Comparison of ENCODE assay signal across 17 mouse cellular contexts in genomic region chr4:106389908-106390307, GRCm38 (mm10).
DNase-seq lines count a peak whose midpoint lies in the region; ATAC-seq lines count a peak whose summit lies in the region.
"Had no signal": no experiment of that assay in that cellular context is flagged by ENCODE, and none has a peak within 500 bp of the region (broad histone marks: within the 10 kb centered on the region; RNA-seq: fewer than 3 reads in every experiment).

No protein-coding gene starts in this region.

- H3K27ac ChIP-seq in forebrain, embryonic 12.5 days: 0 out of 2 replicates have a peak overlapping the region, but pooled peaks have one; percentile 46
- H3K27ac ChIP-seq in forebrain, embryonic 11.5 days (ENCODE audit: low read depth, low read length): no peak overlapping the region
- H3K27ac ChIP-seq in lung, embryonic 16.5 days (ENCODE audit: low read length): no peak overlapping the region
- H3K27ac ChIP-seq: embryonic facial prominence, embryonic 15.5 days; hindbrain, embryonic 12.5 days; limb, embryonic 13.5 days had no signal

- H3K36me3 ChIP-seq in forebrain, embryonic 12.5 days (replicated peaks): peaks cover 69% of the 10 kb centered on the region
- H3K36me3 ChIP-seq in forebrain, embryonic 11.5 days (ENCODE audit: control insufficient read depth, insufficient read depth, low read length): peaks cover 17% of the 10 kb centered on the region
- H3K36me3 ChIP-seq in lung, embryonic 16.5 days (ENCODE audit: control insufficient read depth, insufficient read depth, low read length): peaks cover 52% of the 10 kb centered on the region

- H3K9ac ChIP-seq in forebrain, embryonic 12.5 days: no peak overlapping the region
- no peak overlapping the region for H3K9ac ChIP-seq in forebrain, embryonic 11.5 days (ENCODE audit: low read length)
- H3K9ac ChIP-seq in lung, embryonic 16.5 days (ENCODE audit: low read length): no peak overlapping the region
- H3K9ac ChIP-seq: embryonic facial prominence, embryonic 15.5 days; heart, embryonic 12.5 days; hindbrain, embryonic 12.5 days; limb, embryonic 13.5 days had no signal

- H3K4me2 ChIP-seq in forebrain, embryonic 12.5 days: no peak overlapping the region
- no peak overlapping the region for H3K4me2 ChIP-seq in forebrain, embryonic 11.5 days (ENCODE audit: low read depth, low read length, severe bottlenecking)
- H3K4me2 ChIP-seq in lung, embryonic 16.5 days (ENCODE audit: low read depth, low read length): no peak overlapping the region
- H3K4me2 ChIP-seq: embryonic facial prominence, embryonic 15.5 days; heart, embryonic 12.5 days; hindbrain, embryonic 12.5 days; limb, embryonic 13.5 days had no signal

- no peak overlapping the region for H3K4me3 ChIP-seq in forebrain, embryonic 12.5 days (replicated peaks)
- H3K4me3 ChIP-seq in forebrain, embryonic 11.5 days (ENCODE audit: low read depth, low read length): no peak overlapping the region
- H3K4me3 ChIP-seq in lung, embryonic 16.5 days (ENCODE audit: low read length): no peak overlapping the region
- H3K4me3 ChIP-seq: embryonic facial prominence, embryonic 15.5 days; heart, embryonic 12.5 days; hindbrain, embryonic 12.5 days; limb, embryonic 13.5 days had no signal

- no peak for DNase-seq in forebrain, embryonic 11.5 days (ENCODE audit: low spot score)
- peak; percentile 22 to 63 for DNase-seq in layer of hippocampus, adult 18-20 months (ENCODE audit: low spot score in 2 of 2)
- no peak for DNase-seq in layer of hippocampus, postnatal 25 days (ENCODE audit: extremely low spot score in 1 of 2, low spot score in 1 of 2)
- peak; percentile 56 for DNase-seq in brain, adult 2 months (ENCODE audit: low read depth, low spot score)
- no peak for DNase-seq in spleen, adult 12 weeks (ENCODE audit: low spot score)
- DNase-seq in cerebellum, adult 18-20 months: no peak
- DNase-seq: cerebellum, adult 11 months; gastrocnemius, postnatal 25 days; thymus, adult 18-20 months had no signal

- ATAC-seq in forebrain, embryonic 12.5 days (ENCODE audit: low FRiP score): no peak
- no peak for ATAC-seq in forebrain, embryonic 11.5 days (replicated peaks; ENCODE audit: low FRiP score)
- peak; percentile 36; the same call in 1 of the 2 replicates for ATAC-seq in lung, embryonic 16.5 days (ENCODE audit: low read depth)
- ATAC-seq: intestine, embryonic 16.5 days; Patski had no signal

- 85% methylated on average over 3 of the region's 3 CpGs for WGBS in forebrain, embryonic 12.5 days
- WGBS in forebrain, embryonic 11.5 days: 91% methylated on average over 3 of the region's 3 CpGs
- 76% methylated on average over 3 of the region's 3 CpGs for WGBS in lung, embryonic 16.5 days

- H3K27me3 ChIP-seq in forebrain, embryonic 12.5 days: no peaks in the 10 kb centered on the region
- H3K27me3 ChIP-seq in forebrain, embryonic 11.5 days (ENCODE audit: control insufficient read depth, insufficient read depth, low read length): no peaks in the 10 kb centered on the region
- H3K27me3 ChIP-seq in lung, embryonic 16.5 days (ENCODE audit: control insufficient read depth, insufficient read depth, low read depth, low read length): no peaks in the 10 kb centered on the region
- H3K27me3 ChIP-seq: embryonic facial prominence, embryonic 15.5 days; heart, embryonic 12.5 days; hindbrain, embryonic 12.5 days; limb, embryonic 13.5 days; Patski had no signal

- no peaks in the 10 kb centered on the region for H3K9me3 ChIP-seq in forebrain, embryonic 12.5 days
- no peaks in the 10 kb centered on the region for H3K9me3 ChIP-seq in forebrain, embryonic 11.5 days (ENCODE audit: control insufficient read depth, low read length)
- H3K9me3 ChIP-seq in lung, embryonic 16.5 days (ENCODE audit: control insufficient read depth, low read length): no peaks in the 10 kb centered on the region
- H3K9me3 ChIP-seq: embryonic facial prominence, embryonic 15.5 days; heart, embryonic 12.5 days; hindbrain, embryonic 12.5 days; limb, embryonic 13.5 days had no signal

- no peaks in the 10 kb centered on the region for H3K4me1 ChIP-seq in forebrain, embryonic 12.5 days
- H3K4me1 ChIP-seq in forebrain, embryonic 11.5 days (replicated peaks; ENCODE audit: control insufficient read depth, insufficient read depth, low read length): no peaks in the 10 kb centered on the region
- no peaks in the 10 kb centered on the region for H3K4me1 ChIP-seq in lung, embryonic 16.5 days (replicated peaks; ENCODE audit: control insufficient read depth, insufficient read depth, low read length)
- H3K4me1 ChIP-seq: embryonic facial prominence, embryonic 15.5 days; heart, embryonic 12.5 days; hindbrain, embryonic 12.5 days; limb, embryonic 13.5 days had no signal

Comparison
In these comparisons a context has a peak if more than half of its experiments do, and no peak if none do; other contexts are left out.
1. DNase-seq: peak in layer of hippocampus, adult 18-20 months (2 of 2) and brain, adult 2 months (single experiment); none in forebrain, embryonic 11.5 days (single experiment), layer of hippocampus, postnatal 25 days (0 of 2), spleen, adult 12 weeks (single experiment) and cerebellum, adult 18-20 months (0 of 2).